Mouse (Mus musculus) mesoderm, embryonic 11.5 days (tissue): ENCODE measurements around the gene Dedd2.
A peak's percentile ranks its signal among the peaks of the same experiment; 100 is the strongest.
"Not testable (repeated sequence)": the region's sequence is repeated elsewhere in the genome, so short reads cannot be mapped to it uniquely, and the experiment has no call there.

Source experiments
- DNase-seq: peaks from one replicate; pipeline ENCODE4 v3.0.0-alpha.2; 2012; ENCODE audit warnings: low read depth, low spot score

The Dedd2 gene

DNA sequence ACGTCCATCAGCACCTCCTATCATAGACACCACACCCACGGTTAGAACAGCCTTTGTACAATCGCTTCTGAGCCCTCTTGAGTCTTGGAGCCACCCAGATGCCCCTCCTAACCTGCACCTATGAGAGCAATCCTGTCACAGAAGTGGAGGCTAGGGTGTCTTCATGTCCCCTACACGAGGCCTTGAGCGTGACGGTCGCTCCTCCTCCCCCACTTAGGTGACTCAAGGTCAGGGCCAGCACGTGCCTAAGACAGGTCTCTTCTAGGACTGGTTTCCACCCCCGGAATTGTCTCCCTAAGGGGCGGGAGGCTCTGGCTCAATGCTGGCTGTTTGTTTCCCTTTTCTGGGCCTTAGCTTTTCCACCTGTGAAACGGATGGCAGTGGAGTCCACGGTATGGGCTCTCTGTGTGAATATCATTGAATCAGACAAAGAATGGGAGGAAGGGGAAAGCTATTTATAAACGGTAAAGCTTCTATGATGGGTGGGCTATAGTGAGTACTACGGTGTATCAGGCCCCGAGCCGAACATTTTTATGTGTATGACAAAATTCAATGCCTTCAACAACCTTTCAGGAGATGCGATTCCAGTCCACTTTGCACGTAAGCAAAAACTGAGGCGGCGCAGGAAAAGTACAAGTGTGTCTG is at the start of gene Dedd2:
Dedd2 (minus strand) TSS at position 159 of the 645 bp plus-strand sequence.
- no peak for DNase-seq

DNA sequence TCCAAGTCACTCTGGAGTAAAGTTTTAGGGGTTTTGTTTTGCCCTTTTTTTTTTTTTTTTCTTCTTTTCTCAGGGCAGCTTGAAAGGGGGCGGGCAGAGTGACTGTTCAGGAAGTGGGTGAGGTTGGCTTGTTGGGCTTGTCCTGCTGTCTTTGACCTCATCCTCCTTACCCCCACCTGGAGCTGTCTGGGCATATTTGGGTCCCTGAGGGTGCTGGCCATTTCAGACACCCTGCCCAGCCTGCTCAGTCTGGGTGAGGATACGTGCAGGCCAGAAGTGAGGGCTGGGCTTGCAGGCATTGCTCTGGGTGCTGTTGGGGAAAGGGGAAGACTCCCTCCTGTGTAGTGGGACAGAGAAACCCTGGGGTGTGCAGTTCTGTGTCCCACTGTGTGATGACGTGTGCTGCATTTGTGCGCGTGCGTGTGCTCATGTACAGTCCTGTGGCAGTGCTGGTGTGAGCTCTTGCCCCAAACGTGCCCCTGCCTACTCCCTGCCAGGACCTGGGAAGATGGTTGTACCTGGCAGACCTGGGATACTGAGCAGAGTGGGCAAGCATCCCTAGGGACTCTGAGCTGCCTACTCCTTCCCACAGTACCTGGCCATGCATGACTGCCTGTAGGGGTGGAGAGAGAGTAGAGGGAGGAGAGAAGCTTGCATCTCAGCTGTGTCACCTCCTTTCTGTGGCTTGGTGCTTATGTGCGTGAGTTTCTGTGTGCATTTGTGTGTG is 49.3 kb upstream of the Dedd2 start:
- DNase-seq = no peak

DNA sequence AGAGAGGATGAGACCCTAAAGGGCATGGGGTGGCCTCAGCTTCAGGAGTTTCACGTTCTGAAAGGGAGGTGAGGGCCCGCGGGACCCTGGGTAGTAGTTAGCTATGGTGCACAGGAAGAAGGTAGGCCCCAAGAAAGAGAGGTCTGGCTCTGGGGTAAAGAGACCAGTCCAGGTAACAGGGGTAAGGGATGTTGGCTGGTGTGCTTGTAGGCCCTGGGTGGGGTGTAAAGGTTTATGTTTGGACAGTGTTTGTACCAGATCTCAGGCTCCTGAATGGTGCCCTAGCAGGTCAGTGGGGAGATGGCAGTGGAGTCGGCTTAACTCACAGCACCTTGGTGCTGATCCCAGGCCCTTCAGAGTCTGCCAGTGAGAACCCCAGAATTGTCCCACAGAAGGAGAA is 48.6 kb upstream of the Dedd2 start:
- DNase-seq = no peak

DNA sequence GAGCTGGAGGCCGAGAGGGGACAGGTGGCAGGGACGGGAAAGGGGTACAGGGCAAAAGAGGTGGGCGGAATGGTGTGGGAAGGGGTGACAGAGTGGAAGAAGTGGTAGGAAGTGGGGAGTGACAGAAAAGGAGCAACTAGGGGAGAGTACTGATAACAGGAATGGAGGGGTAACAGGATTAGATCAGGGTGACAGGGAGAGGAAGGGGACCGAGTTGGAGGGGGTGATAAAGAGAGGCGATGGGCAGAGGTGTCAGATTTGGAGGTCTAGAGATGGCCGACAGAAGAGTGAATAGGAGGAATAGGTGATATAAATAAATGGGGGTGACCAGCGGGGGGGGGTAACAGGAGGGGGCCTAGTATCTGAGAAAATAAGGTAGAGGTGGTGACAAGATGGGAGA is 48.2 kb upstream of the Dedd2 start:
- no peak for DNase-seq

DNA sequence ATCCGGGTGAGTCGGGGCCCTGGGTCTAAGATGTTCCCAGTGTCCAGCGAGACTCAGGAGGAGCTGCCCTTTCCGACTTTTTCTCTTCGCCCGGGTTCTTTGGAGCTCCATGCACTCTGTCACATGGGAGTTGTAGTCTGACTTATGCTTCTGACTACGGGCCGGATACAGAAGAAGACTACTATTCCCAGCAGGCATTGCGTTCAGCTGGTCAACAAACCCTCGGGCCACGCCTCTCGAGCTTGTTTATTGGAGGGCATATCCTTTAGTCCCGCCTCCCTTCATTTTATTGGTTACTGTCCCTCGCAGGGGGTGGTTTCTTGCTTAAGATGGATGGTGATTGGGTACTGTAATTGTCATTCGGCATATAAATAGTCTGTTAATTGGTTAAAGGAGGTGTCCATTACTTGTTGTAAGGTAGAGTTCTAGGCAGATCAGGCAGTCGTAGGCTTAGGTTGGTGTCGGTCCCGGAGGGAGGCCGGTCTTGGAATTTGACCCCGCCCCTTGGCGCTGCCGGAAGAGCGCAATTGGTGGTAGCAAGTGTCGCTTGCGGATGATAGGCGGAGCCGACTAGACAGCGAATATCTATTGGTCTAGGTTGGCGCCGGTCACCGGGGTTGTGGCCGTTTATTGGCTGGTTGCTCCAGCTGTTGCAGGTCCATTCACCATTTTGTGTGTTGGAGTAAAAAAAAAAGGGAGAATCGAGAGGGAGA is 47.5 kb upstream of the Dedd2 start:
- peak; percentile 100 for DNase-seq

DNA sequence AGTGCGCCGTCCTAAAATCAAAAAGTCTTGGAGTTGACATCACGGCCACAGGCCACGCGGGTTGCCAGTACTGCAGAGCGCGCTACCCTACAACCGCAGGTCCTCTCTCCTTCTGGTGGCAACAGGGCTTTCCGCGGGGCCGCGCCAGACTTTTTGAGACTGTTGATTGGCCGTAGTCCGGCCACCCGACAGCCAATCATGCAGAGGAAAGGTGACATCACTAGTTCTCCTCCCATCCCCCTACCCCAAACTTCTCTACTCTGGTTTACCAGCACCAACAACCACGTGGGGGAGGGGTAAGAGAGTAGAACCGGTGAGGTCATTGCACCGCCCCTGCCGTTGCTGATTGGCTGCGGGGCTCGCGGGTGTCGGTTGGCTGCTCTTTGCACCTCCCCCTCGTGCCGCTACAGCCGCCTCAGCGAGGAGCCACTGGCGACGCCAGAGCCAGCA is 46.9 kb upstream of the Dedd2 start, which contains the start of gene Cic:
Cic (plus strand) TSS at position 404 of the 450 bp plus-strand sequence.
- peak; percentile 99 for DNase-seq

DNA sequence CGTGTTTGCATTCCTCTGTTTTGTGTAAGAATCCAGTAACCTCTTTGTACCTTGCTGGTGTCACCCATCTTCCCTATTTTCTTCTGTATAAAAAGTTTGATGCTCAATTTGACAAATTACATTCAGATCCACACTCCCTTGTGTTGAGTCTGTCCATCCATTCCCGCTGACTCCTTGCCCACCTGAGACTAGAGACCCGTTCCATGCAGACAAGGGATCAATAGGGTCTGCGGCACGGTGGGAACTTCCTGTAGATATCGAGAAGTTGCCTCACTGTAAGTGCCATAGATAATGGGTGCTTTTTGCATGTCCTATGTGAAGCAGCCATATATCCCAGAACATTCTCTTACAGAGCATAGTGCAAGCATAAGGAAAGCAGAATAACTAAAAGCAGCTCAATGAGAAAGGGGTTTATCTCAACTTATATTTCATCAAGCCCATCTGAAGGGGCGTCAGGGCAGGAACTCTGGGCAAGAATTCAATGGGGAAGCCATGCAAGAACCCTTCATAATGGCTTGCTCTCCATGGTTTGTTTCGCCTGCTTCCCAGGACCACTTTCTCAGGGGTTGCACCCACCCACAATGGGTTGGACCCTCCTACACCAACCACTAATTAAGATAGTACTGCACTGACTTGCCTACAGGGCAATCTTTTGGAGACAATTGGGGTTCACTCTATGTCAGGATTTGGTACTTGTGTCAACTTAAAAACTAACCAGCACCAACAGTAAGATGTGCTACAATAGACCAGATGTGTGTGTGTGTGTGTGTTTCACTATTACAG is 46.0 kb upstream of the Dedd2 start:
- no peak for DNase-seq

DNA sequence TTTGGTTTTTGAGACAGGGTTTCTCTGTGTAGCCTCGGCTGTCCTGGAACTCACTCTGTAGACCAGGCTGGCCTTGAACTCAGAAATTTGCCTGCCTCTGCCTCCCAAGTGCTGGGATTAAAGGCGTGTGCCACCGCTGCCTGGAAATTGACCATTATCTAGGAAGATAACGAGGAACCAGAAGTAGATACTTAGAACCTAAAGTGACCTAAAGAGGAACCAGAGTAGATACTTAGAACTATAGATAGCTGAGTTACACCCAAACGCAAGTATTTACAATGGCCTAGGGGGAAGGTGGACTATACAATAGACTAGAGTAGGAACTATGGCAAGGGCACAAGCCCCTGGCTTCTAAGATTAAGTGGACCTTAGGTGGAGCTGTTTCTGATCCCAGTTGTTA is 45.3 kb upstream of the Dedd2 start:
- not testable (repeated sequence) for DNase-seq

DNA sequence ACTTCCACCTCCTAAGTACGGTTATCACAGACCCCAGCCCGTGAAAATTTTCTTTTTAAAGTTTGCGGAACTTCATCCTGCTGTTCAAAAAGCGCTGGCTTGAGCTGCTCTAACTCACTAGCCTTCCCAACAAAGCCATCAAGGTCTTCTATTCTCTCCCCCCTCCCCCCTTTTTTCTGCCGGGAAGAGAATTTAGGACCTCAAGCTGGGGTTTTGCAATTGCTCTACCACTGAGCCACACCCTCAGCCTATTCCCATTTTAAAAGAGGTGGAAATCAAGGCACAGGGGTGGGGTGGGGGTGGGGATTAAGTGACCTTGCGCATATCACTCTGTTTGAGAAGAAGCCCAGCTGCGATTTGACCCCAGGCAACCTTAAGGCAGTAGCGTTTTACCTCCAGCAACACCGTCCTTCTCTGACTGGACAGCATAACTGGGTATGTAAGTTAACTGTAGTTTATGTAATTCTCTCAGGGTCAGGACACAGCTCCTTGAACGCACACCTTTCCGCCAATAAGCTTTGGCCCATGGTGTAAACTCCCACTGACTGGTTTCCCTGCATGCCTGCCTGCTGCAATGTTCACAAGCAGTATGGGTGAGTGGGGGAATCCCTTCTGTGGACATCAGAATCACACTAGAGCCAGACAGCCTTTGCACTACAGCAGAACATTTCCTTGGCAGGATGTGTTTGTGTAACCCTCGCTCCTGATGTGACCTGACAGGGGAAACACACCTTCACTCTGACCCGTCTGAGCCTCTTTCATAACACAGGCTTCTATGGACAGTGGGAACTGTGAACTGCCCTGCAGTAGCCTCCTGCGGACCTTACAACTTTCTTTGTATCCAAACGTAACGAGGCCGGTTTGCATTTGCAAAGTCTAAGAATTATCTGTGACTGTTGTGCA is 43.8 kb upstream of the Dedd2 start:
- no peak for DNase-seq

DNA sequence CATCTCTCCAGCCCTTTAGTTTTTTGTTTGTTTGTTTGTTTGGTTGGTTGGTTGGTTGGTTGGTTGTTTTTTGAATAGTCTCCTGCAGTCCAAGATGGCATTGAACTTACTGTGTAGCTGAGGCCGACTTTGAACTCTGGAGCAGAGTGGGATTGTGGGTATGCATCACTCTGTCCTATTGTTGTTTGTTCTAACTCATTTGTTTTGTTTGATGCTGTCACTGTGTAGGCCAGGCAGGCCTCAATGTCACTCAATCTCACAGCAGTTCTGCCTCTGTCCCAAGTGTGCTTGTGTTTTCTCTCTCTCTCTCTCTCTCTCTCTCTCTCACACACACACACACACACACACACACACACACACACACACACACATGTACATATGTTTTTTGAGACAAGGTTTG is 41.5 kb upstream of the Dedd2 start:
- DNase-seq = no peak

DNA sequence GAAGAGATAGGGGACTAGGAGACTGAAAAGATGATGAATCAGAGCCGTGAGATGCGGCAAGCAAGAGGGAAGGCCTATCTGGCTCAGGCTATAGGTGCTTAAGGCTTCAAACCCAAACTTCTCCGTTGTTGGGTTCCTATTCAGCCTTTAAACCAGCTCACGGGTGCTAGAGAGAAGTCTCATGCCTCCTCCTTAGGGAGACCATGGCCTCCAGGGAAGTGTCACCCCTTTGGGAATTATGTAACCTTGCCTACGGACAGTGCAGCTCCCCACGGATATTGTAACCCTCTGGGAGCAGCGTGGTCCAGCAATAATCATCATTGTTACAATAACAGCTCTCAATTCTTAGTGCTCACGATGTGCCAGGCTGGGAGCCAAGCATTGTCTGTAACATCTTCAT is 31.4 kb upstream of the Dedd2 start:
- DNase-seq = no peak

DNA sequence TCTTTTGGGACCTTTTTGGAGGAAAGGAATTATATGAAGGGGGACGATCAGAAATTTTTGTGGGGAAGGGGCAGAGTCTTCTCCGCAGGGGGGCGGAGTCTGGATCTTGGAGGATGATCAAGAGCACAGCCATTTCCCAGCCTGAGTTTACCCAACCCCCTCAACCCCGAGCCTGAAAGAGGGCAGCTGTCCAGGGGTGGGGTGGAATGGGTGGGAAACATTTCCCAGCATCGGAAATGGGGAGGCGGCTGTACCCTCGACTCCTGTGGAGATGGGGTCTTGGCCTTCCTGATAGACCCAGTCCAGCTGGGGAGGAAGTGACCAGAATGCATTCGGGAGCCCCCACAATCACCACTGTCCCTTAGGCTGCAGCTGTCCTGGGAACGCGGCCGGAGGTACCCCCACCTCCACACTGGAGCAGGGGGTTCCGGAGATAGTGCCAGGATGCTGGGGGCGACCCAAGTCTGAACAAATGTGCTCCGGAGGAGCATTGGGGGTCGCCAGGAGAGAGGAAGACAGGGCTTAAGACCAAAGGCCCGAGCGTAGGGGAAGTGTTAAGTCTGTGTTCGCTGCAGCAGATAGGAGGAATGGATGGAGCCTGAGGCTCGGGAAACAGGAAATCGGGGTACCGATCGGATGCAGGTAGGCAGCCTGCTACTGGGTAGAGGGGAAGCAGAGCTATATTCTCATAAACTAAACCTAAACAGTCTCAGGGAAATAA is 30.8 kb upstream of the Dedd2 start:
- peak; percentile 79 for DNase-seq

DNA sequence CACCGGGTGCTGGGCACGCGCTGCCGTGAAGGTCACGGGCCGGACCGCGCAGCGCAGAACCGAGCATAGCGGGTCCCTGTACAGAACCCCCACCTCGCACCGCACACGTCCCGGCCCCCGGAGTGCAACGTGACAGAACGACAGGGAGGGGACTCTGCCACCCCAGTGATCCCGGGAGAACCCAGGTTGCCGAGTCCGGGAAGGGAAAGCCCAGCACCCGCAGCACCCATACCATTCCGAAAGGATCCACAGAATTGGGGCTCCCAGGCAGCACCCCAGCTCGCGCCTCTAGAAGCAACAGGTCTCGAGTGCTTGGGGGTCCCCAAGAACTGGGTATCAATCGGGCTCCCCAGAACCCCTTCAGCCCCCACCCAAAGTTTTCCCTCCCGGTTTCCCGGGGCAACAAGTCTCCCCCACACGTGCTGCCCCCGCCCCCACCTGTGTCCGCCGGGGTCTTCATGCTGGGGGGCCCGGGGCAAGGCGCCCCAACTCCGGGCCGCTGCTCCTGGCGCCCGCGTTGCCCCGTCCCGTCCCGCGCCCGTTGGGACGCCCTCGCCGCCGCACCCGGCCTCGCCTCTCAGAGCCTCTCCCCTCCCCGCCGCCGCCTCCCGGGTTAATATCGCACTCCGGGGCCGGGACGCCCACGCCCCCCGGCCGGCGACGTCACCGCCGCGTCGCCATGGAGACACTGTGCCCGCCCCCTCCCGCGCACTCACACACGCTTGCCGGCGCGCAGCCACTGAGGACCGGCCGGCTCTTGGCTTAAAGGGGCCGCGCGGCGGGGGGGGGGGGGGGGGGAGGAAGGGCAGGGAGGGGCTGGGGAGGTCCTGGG is 29.9 kb upstream of the Dedd2 start, which contains the start of gene Erf:
Erf (minus strand) TSS at position 621 of the 832 bp plus-strand sequence.
- DNase-seq = peak; percentile 94

DNA sequence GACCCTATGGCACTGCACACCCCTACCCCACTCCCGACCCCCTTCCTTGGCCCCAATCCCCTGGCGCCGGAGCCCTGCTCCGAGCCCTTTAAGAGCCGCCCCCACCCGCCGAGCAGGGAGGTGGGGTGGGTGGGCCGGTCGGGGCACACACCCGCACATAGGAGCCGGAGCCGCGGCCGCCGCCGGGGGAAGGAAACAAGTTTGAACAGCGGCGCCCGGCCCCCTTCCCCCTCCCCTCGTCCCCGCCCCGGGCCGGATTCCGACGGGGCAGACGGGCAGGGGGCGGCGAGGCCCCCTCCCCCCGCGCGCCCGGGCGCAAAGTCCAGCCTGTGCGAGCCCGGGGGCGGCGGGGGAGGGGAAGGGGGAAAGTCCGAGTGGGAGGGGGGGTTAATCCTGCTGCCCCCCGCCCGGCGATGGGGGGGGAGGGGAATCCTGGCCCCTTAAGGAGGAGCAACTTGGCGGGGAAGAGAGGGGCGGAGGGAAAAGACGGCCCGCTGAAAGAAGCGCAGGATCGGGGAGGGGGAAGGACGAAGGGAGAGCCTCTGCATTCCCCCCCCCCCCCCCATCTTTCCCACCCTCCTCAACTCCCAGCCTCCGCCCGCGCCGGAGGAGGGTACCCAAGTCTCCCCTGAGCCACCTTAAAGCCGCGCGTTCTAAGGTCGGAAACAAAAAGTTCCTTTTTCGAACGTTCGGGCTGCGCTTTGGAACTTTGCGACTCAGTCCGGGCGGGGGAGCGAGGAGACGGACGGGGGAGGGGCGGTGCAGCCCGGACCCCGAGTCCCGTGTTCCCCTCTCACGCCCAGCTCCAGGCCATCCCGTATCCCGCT is 29.1 kb upstream of the Dedd2 start:
- peak; percentile 87 for DNase-seq

DNA sequence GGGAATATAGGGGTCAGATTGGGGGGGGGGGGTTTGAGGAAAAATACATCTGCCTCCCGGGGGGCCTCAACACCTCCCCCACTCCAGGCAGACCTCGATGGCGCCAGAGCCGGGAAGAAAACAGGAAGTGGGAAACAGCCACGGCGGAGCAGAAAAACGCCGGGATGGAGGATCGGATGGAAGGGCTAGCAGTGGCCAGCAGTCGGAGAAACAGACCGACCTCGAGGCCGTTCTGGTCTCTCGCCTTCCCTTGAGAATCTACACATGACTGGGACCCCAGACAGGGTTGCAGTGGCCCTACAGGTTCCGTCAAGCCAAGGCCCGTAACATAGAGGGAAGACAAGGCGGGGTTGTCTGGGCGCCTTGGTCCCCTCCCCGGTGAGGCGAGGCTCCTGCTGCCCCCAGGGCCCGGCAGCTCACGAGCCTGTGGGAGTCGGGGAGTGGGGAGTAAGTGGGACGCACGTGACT is 28.5 kb upstream of the Dedd2 start:
- DNase-seq = peak; percentile 48

DNA sequence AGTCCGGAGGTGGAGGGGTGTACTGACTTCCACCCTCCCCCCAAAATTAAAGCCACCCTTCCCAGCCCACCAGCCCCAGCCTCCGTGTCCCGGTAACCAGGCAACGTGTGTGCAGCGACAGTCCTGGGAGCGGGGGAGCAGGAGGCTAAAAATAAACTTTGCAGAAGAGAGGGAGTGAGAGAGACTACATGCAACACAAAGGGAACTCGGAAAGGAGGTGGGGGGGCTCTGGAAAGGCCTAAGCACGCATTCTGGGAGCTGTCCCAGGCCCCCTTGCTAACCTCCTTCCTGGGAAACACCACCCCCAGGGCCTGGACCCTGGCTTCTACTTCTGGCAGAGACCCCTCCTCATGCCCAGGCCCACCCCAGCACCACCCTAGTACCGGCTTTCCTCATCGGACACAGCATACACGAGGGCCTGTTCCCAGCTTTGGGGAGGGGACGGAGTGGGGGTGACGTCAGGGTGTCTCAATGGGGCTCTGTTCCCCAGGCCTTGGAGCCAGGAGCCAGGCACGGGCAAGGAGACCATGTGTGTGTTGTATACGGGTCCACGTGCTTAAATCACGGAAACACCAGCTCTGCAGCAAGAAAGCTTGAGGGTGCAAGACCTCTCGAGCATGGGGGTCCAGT is 27.7 kb upstream of the Dedd2 start:
- peak; percentile 58 for DNase-seq

DNA sequence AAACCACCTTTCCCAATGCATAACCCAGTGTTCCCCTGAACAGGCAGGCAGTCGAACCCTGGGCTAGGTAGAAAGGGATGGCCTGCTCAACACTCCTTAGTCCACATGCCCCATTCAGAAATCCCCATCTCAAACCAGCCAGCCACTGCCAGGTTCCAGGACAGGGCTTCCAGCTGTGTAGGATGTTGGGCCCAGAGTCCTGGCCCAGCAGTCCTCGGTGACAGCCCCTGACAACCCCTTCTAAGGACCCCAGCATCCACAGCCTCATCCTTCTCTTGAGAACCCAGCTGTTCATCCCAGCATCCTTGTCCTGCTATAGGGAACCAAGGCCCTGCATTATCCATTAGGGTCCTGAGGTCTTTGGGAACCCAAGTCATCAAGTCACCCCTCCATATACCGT is 27.1 kb upstream of the Dedd2 start:
- no peak for DNase-seq

DNA sequence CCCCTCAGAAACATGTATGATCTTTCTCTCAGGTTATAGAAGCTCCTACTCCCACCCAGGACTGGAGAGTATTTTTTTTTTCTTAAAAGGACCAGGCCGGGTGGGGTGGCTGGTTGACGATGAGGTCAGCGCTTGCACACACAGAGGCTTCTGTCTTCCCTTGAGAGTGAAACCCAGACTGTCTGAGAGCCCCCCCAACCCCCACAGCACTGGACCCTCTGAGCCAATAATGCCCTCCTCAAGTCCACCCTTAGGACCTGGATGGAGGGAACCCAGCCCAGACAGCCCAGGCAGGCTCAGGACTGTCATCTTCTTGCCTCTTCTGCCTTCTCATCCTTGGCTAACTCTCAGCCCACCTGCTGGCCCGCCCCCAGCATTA is 26.3 kb upstream of the Dedd2 start:
- DNase-seq = no peak
